Mouse (Mus musculus) CH12.LX (cell line): ENCODE data around the gene Msantd1. TPM values are rescaled to one million over a fixed set of nuclear protein-coding genes. Genes with fewer than 3 reads are reported as not detected.

Experiments
- DNase-seq: peaks from one replicate; pipeline ENCODE4 v3.0.0-alpha.2; 2013; ENCODE audit errors: extremely low read depth
- H3K27ac ChIP-seq: 2 replicates; pipeline ENCODE4 v1.5.1; 2012; ENCODE audit warnings: low read depth, mild to moderate bottlenecking, control low read depth, moderate library complexity; ENCODE audit not compliant: insufficient read depth
- H3K27me3 ChIP-seq: replicated peaks from 2 replicates; pipeline ENCODE3; 2012; ENCODE audit warnings: inconsistent platforms
- H3K36me3 ChIP-seq, 2 experiments: replicated peaks in 1 of 2; 2 replicates each; pipeline versions ENCODE3 to v1.6.1; 2012; ENCODE audit warnings: inconsistent platforms in 1 of 2, low read length in 1 of 2, mild to moderate bottlenecking in 1 of 2, mixed read lengths in 1 of 2, moderate library complexity in 1 of 2; ENCODE audit not compliant: control insufficient read depth in 1 of 2, insufficient read depth in 1 of 2
- H3K4me1 ChIP-seq, 2 experiments: 2 replicates each; pipeline ENCODE4 v1.6.1; 2012; ENCODE audit warnings: inconsistent platforms in 1 of 2, moderate library complexity in 1 of 2; ENCODE audit not compliant: insufficient read depth in 2 of 2, control insufficient read depth in 1 of 2
- H3K4me2 ChIP-seq: 2 replicates; pipeline ENCODE4 v1.6.1; 2012; ENCODE audit warnings: low read depth, mild to moderate bottlenecking, control low read depth; ENCODE audit not compliant: poor library complexity, insufficient read depth, severe bottlenecking
- H3K4me3 ChIP-seq, 3 experiments: fragments of 150-350 bp in 1 of 3; sonication (generic) in 1 of 3; replicated peaks in 1 of 3; 2 replicates each; pipeline versions ENCODE3 to v1.5.1; 2011 to 2012; ENCODE audit warnings: low read depth in 2 of 3, low read length in 2 of 3, mild to moderate bottlenecking in 2 of 3, moderate library complexity in 2 of 3, control low read depth in 1 of 3, improper control_type of control experiment in 1 of 3, inconsistent platforms in 1 of 3, mixed read lengths in 1 of 3; ENCODE audit not compliant: poor library complexity in 1 of 3
- H3K79me2 ChIP-seq: replicated peaks from 2 replicates; pipeline ENCODE4 v1.6.1; 2012; ENCODE audit warnings: mild to moderate bottlenecking, moderate library complexity; ENCODE audit not compliant: control insufficient read depth, poor library complexity, insufficient read depth, severe bottlenecking; ENCODE audit errors: extremely low read depth
- H3K9ac ChIP-seq: 2 replicates; pipeline ENCODE4 v1.6.1; 2012; ENCODE audit warnings: low read depth, mild to moderate bottlenecking, control low read depth, moderate library complexity; ENCODE audit not compliant: insufficient read depth
- H3K9me3 ChIP-seq: replicated peaks from 2 replicates; pipeline ENCODE3; 2012; ENCODE audit warnings: low read length, inconsistent platforms, mixed read lengths
- CHD1 ChIP-seq: IDR thresholded peaks from 2 replicates; pipeline ENCODE4 v1.6.1; 2012; ENCODE audit warnings: low read depth, low read length, improper control_type of control experiment, inconsistent platforms
- E2F4 ChIP-seq: IDR thresholded peaks from 2 replicates; pipeline ENCODE4 v1.6.1; 2011; ENCODE audit warnings: low read depth, low read length, improper control_type of control experiment; ENCODE audit not compliant: insufficient replicate concordance
- ELF1 ChIP-seq: IDR thresholded peaks from 2 replicates; pipeline ENCODE4 v1.6.1; 2014; ENCODE audit warnings: low read depth, mild to moderate bottlenecking, inconsistent platforms, low read length, improper control_type of control experiment
- JUND ChIP-seq: conservative IDR thresholded peaks from 2 replicates; pipeline ENCODE4 v1.6.1; 2011; ENCODE audit warnings: low read depth, low read length, improper control_type of control experiment
- MXI1 ChIP-seq: IDR thresholded peaks from 2 replicates; pipeline ENCODE4 v1.6.1; 2011; ENCODE audit warnings: mild to moderate bottlenecking, low read depth, low read length, improper control_type of control experiment
- NELFE ChIP-seq: IDR thresholded peaks from 2 replicates; pipeline ENCODE4 v1.6.1; 2011; ENCODE audit warnings: low read depth, low read length, improper control_type of control experiment
- POLR2AphosphoS2 ChIP-seq: IDR thresholded peaks from 2 replicates; pipeline ENCODE4 v1.6.1; 2011; ENCODE audit warnings: low read depth, low read length, improper control_type of control experiment
- RAD21 ChIP-seq: IDR thresholded peaks from 2 replicates; pipeline ENCODE4 v1.6.1; 2011; ENCODE audit warnings: low read depth, mild to moderate bottlenecking, low read length, improper control_type of control experiment, moderate library complexity
- RCOR1 ChIP-seq: conservative IDR thresholded peaks from 2 replicates; pipeline ENCODE4 v1.6.1; 2012; ENCODE audit warnings: low read depth, mild to moderate bottlenecking, inconsistent platforms, low read length, improper control_type of control experiment
- TBP ChIP-seq: conservative IDR thresholded peaks from 2 replicates; pipeline ENCODE4 v1.6.1; 2011; ENCODE audit warnings: low read depth, low read length, improper control_type of control experiment
- USF2 ChIP-seq: conservative IDR thresholded peaks from 2 replicates; pipeline ENCODE4 v1.6.1; 2011; ENCODE audit warnings: low read depth, low read length, improper control_type of control experiment
- ZKSCAN1 ChIP-seq: IDR thresholded peaks from 2 replicates; pipeline ENCODE4 v1.6.1; 2012; ENCODE audit warnings: low read depth, inconsistent platforms, low read length, improper control_type of control experiment, borderline replicate concordance
- dilution Hi-C: fragments of 300-500 bp; cut with MboI; formaldehyde crosslinking; loops from 2 replicates; pipeline ENCODE4 v1.14.3; 2020; ENCODE audit warnings: low sequenced_read_pairs; ENCODE audit not compliant: extremely low pct_unique_long_range_greater_than_20kb, extremely low pct_ligation_motif_present
- in situ Hi-C: fragments of 300-500 bp; cut with MboI; formaldehyde crosslinking; loops from 3 replicates; pipeline ENCODE4 v1.14.3; 2019; ENCODE audit warnings: low sequenced_read_pairs, low pct_ligation_motif_present, low pct_unique_long_range_greater_than_20kb, mixed read lengths
- polyA plus RNA-seq: library from polyadenylated mRNA; unstranded; fragments of >175 nt; gene quantifications from 2 replicates; pipeline ENCODE4 v1.2.1, GENCODE M21; 2012; ENCODE audit warnings: low read depth; ENCODE audit not compliant: insufficient read length
- total RNA-seq, 2 experiments: library from RNA; depleted of rRNA; stranded (reverse); fragments of 300-350 nt in 1 of 2; fragments of >200 nt in 1 of 2; gene quantifications; 2 replicates each; pipeline ENCODE4 v1.2.3; 2012 to 2014

Msantd1 gene
- total and polyA plus RNA-seq, 3 experiments, result 0.36 to 1.1 (median 0.38) TPM

GRCm38 (mm10) chr5:34907230-34907629 lies 582 bp upstream of the Msantd1 start:
- H3K36me3 ChIP-seq, result peaks cover 67 to 95% of the 10 kb centered on the region in 2 experiments
- no peak for DNase-seq
- in situ Hi-C loops (no loop called here), dilution Hi-C loops (no loop called here)
- H3K9me3 ChIP-seq, result no peaks in the 10 kb centered on the region
- no peaks in the 10 kb centered on the region for H3K27me3 ChIP-seq
- no peak overlapping the region for H3K4me2 ChIP-seq
- H3K79me2 ChIP-seq, result no peaks in the 10 kb centered on the region
- H3K4me1 ChIP-seq, result peaks cover 0 to 5% of the 10 kb centered on the region in 2 experiments; a peak in 1 of 4 replicates
- no peak overlapping the region for H3K27ac ChIP-seq
- no peak for TF ChIP-seq NELFE
- TF ChIP-seq RAD21, result no peak
- no peak for TF ChIP-seq MXI1
- no peak for TF ChIP-seq USF2
- TF ChIP-seq ELF1, result no peak
- TF ChIP-seq TBP, result no peak
- TF ChIP-seq E2F4, result no peak
- TF ChIP-seq POLR2AphosphoS2, result no peak
- TF ChIP-seq CHD1, result no peak
- TF ChIP-seq RCOR1, result no peak
- TF ChIP-seq ZKSCAN1, result no peak
- H3K9ac ChIP-seq, result no peak overlapping the region
- no peak overlapping the region for H3K4me3 ChIP-seq

DNA sequence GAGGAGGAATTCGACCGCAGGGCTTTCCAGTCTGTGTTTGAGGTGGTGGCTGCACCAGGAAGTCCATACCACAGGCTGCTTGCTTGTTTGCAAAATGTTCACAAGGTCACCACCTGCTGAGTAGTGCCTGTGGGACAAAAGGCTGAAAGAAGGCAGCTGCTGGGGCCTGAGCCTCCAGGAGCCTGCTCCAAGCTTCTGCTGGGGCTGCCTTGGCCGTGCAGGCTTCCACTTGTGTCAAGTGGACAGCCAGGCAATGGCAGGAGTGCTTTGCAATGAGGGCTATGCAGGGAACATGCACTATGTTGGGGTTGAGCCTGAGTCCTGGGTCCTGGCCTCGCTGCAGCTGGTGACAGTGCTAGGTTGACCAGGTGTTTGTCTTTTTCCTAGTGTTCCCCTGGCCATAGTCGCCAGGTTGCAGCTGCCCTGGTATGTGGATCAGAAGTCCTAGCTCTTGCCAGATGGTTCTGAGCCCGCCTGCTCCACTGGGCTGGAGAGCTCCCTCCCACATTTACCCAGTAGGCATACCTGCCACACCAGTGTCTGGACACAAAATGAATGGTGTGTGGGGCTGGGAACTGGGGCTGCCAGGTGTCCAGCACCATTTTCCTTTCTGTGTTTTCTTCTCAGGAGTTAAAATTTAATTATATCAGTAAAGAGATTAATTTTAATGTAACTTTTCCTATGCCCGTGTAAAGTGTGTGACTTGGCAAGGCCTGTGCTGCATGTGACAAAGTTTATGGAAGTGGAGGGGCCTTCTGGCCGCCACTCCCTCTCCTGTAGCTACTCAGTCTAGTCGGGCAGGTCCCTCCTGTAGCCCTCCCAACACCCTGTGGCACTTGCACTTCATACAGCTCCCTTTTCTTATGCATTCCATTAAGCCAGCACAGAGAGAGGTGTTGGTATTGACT lies 1.2 kb downstream of the Msantd1 start:
- H3K27ac ChIP-seq, result no peak overlapping the region
- no peak for DNase-seq
- peaks cover 0 to 5% of the 10 kb centered on the region in 2 experiments; a peak in 1 of 4 replicates for H3K4me1 ChIP-seq
- no peak overlapping the region for H3K9ac ChIP-seq
- dilution Hi-C loops, result no loop called here
- peaks cover 54 to 92% of the 10 kb centered on the region in 2 experiments for H3K36me3 ChIP-seq
- no peaks in the 10 kb centered on the region for H3K27me3 ChIP-seq
- no peak for TF ChIP-seq JUND
- H3K4me3 ChIP-seq, result no peak overlapping the region
- in situ Hi-C loops, result no loop called here
- no peaks in the 10 kb centered on the region for H3K79me2 ChIP-seq
- no peak overlapping the region for H3K4me2 ChIP-seq
- no peaks in the 10 kb centered on the region for H3K9me3 ChIP-seq
